Mouse (Mus musculus): ENCODE results near the gene Kncn.

The Kncn gene

GRCm38 (mm10) chr4:115884022-115884421, at the start of gene Kncn:
Kncn (plus strand) TSS chr4:115884400.
- DNase-seq (ENCODE audit: low spot score) = no peak

- DNase-seq (ENCODE audit: low spot score) = no peak
Observed at GRCm38 (mm10) chr4:115835576-115835975, 48.6 kb upstream of the Kncn start.

- no peak for DNase-seq (ENCODE audit: low spot score)
Observed at GRCm38 (mm10) chr4:115838196-115838595, 46.0 kb upstream of the Kncn start.

GRCm38 (mm10) chr4:115838696-115839641, 45.2 kb upstream of the Kncn start, which contains the start of gene Mknk1:
Mknk1 (plus strand) TSS chr4:115839198.
- DNase-seq (ENCODE audit: low spot score) = peak; percentile 85

GRCm38 (mm10) chr4:115839956-115840355, 44.2 kb upstream of the Kncn start:
- no peak for DNase-seq (ENCODE audit: low spot score)

GRCm38 (mm10) chr4:115840842-115841241, 43.4 kb upstream of the Kncn start:
- DNase-seq (ENCODE audit: low spot score) = no peak

- DNase-seq (ENCODE audit: low spot score) = no peak
Observed at GRCm38 (mm10) chr4:115846656-115847055, 37.5 kb upstream of the Kncn start.

GRCm38 (mm10) chr4:115847377-115847776, 36.8 kb upstream of the Kncn start:
- no peak for DNase-seq (ENCODE audit: low spot score)

GRCm38 (mm10) chr4:115848083-115848482, 36.1 kb upstream of the Kncn start:
- DNase-seq (ENCODE audit: low spot score) = no peak

- DNase-seq (ENCODE audit: low spot score) = no peak
Observed at GRCm38 (mm10) chr4:115848990-115849677, 35.1 kb upstream of the Kncn start.

- no peak for DNase-seq (ENCODE audit: low spot score)
Observed at GRCm38 (mm10) chr4:115850111-115850510, 34.1 kb upstream of the Kncn start.

GRCm38 (mm10) chr4:115850631-115851030, 33.6 kb upstream of the Kncn start:
- DNase-seq (ENCODE audit: low spot score) = no peak

GRCm38 (mm10) chr4:115851569-115851968, 32.6 kb upstream of the Kncn start:
- no peak for DNase-seq (ENCODE audit: low spot score)

- no peak for DNase-seq (ENCODE audit: low spot score)
Observed at GRCm38 (mm10) chr4:115855100-115855499, 29.1 kb upstream of the Kncn start.

- DNase-seq (ENCODE audit: low spot score) = no peak
Observed at GRCm38 (mm10) chr4:115855609-115856008, 28.6 kb upstream of the Kncn start.

- DNase-seq (ENCODE audit: low spot score) = no peak
Observed at GRCm38 (mm10) chr4:115856282-115856681, 27.9 kb upstream of the Kncn start.

- no peak for DNase-seq (ENCODE audit: low spot score)
Observed at GRCm38 (mm10) chr4:115857293-115857883, 26.8 kb upstream of the Kncn start.

GRCm38 (mm10) chr4:115863352-115863751, 20.8 kb upstream of the Kncn start:
- DNase-seq (ENCODE audit: low spot score) = no peak

- no peak for DNase-seq (ENCODE audit: low spot score)
Observed at GRCm38 (mm10) chr4:115863880-115864279, 20.3 kb upstream of the Kncn start.

- no peak for DNase-seq (ENCODE audit: low spot score)
Observed at GRCm38 (mm10) chr4:115869512-115870210, 14.5 kb upstream of the Kncn start.

GRCm38 (mm10) chr4:115873231-115873630, 11.0 kb upstream of the Kncn start:
- DNase-seq (ENCODE audit: low spot score) = no peak

- no peak for DNase-seq (ENCODE audit: low spot score)
Observed at GRCm38 (mm10) chr4:115878216-115878678, 6.0 kb upstream of the Kncn start.
